Mouse (Mus musculus): Measurements from ENCODE around the gene Olfr154.
"Not testable (repeated sequence)": the region's sequence is repeated elsewhere in the genome, so short reads cannot be mapped to it uniquely, and the experiment has no call there.

The Olfr154 gene

GRCm38 (mm10) chr2:85664355-85664754 is at the start of gene Olfr154:
Gene Olfr154 (minus strand): TSS chr2:85664455.
- in situ Hi-C loops (cut with MboI; ENCODE audit: low sequenced_read_pairs) = not testable (repeated sequence)

- in situ Hi-C loops (cut with MboI; ENCODE audit: low sequenced_read_pairs) = no loop called here
These were observed 46.9 kb upstream of the Olfr154 start for GRCm38 (mm10) chr2:85711159-85711558.

DNA sequence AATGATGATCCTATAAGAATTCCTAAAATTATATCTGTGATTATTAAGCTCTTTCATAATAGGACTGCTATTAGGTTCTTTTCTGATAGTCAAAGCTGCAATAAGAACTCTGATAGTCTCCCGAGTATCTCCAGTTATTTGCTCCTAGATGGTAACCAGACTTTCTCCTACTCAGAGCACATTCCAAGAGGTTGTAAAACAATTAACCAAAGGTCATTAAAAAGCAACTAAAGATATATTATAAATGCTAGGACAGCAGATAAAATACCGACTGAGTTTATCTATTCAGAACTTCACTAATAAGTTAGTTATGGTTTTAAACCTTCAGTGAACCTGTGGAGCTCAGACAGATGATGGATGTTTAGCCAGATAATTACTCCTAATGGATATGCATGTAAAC is 46.4 kb upstream of the Olfr154 start:
- in situ Hi-C loops (cut with MboI; ENCODE audit: low sequenced_read_pairs) = not testable (repeated sequence)

- in situ Hi-C loops (cut with MboI; ENCODE audit: low sequenced_read_pairs) = no loop called here
These were observed 24.9 kb upstream of the Olfr154 start, which contains the start of gene Olfr1008 for GRCm38 (mm10) chr2:85689131-85689530. Gene Olfr1008 (plus strand): TSS chr2:85689431.

GRCm38 (mm10) chr2:85678667-85679066 is 14.4 kb upstream of the Olfr154 start, which contains the start of gene Olfr1006:
Gene Olfr1006 (minus strand): TSS chr2:85678767.
- in situ Hi-C loops (cut with MboI; ENCODE audit: low sequenced_read_pairs) = no loop called here

GRCm38 (mm10) chr2:85650604-85651003 is 13.7 kb downstream of the Olfr154 start, which contains the start of gene Olfr1002:
Gene Olfr1002 (minus strand): TSS chr2:85650704.
- in situ Hi-C loops (cut with MboI; ENCODE audit: low sequenced_read_pairs) = no loop called here
